Mouse (Mus musculus): ENCODE results near the gene Fance.

The Fance gene

GRCm38 (mm10) chr17:28313212-28313879, at the start of gene Fance:
TSS of gene Fance (plus strand) at chr17:28313519.
- DNase-seq (ENCODE audit: low spot score in 2 of 2) = peak; percentile 90 to 93

- no peak for DNase-seq (ENCODE audit: low spot score in 2 of 2)
Observed at GRCm38 (mm10) chr17:28267251-28267650, 46.1 kb upstream of the Fance start.

GRCm38 (mm10) chr17:28270165-28270564, 43.2 kb upstream of the Fance start:
- no peak for DNase-seq (ENCODE audit: low spot score in 2 of 2)

GRCm38 (mm10) chr17:28271537-28272266, 41.6 kb upstream of the Fance start:
- DNase-seq (ENCODE audit: low spot score in 2 of 2) = no peak

GRCm38 (mm10) chr17:28272281-28272680, 41.0 kb upstream of the Fance start:
- DNase-seq (ENCODE audit: low spot score in 2 of 2) = no peak

- no peak for DNase-seq (ENCODE audit: low spot score in 2 of 2)
Observed at GRCm38 (mm10) chr17:28272837-28273236, 40.5 kb upstream of the Fance start.

GRCm38 (mm10) chr17:28274739-28275138, 38.6 kb upstream of the Fance start:
- no peak for DNase-seq (ENCODE audit: low spot score in 2 of 2)

- DNase-seq (ENCODE audit: low spot score in 2 of 2) = no peak
Observed at GRCm38 (mm10) chr17:28277226-28277625, 36.1 kb upstream of the Fance start.

- no peak for DNase-seq (ENCODE audit: low spot score in 2 of 2)
Observed at GRCm38 (mm10) chr17:28277721-28278120, 35.6 kb upstream of the Fance start.

GRCm38 (mm10) chr17:28278156-28278555, 35.2 kb upstream of the Fance start:
- no peak for DNase-seq (ENCODE audit: low spot score in 2 of 2)

GRCm38 (mm10) chr17:28279236-28279635, 34.1 kb upstream of the Fance start:
- no peak for DNase-seq (ENCODE audit: low spot score in 2 of 2)

GRCm38 (mm10) chr17:28279780-28280422, 33.4 kb upstream of the Fance start:
- DNase-seq (ENCODE audit: low spot score in 2 of 2) = no peak

- no peak for DNase-seq (ENCODE audit: low spot score in 2 of 2)
Observed at GRCm38 (mm10) chr17:28280423-28280800, 32.9 kb upstream of the Fance start.

- DNase-seq (ENCODE audit: low spot score in 2 of 2) = no peak
Observed at GRCm38 (mm10) chr17:28280831-28281377, 32.4 kb upstream of the Fance start.

- no peak for DNase-seq (ENCODE audit: low spot score in 2 of 2)
Observed at GRCm38 (mm10) chr17:28281866-28282441, 31.4 kb upstream of the Fance start.

GRCm38 (mm10) chr17:28283199-28283598, 30.1 kb upstream of the Fance start:
- DNase-seq (ENCODE audit: low spot score in 2 of 2) = no peak

- DNase-seq (ENCODE audit: low spot score in 2 of 2) = no peak
Observed at GRCm38 (mm10) chr17:28286133-28286532, 27.2 kb upstream of the Fance start.

GRCm38 (mm10) chr17:28286964-28287363, 26.4 kb upstream of the Fance start:
- no peak for DNase-seq (ENCODE audit: low spot score in 2 of 2)

- DNase-seq (ENCODE audit: low spot score in 2 of 2) = no peak
Observed at GRCm38 (mm10) chr17:28287578-28287977, 25.7 kb upstream of the Fance start.

GRCm38 (mm10) chr17:28287980-28288379, 25.3 kb upstream of the Fance start:
- DNase-seq (ENCODE audit: low spot score in 2 of 2) = no peak

GRCm38 (mm10) chr17:28290262-28290661, 23.1 kb upstream of the Fance start:
- no peak for DNase-seq (ENCODE audit: low spot score in 2 of 2)

- no peak for DNase-seq (ENCODE audit: low spot score in 2 of 2)
Observed at GRCm38 (mm10) chr17:28290671-28291070, 22.6 kb upstream of the Fance start.

Data from frontal cortex, postnatal 14 days (tissue).